Mouse (Mus musculus): Measurements from ENCODE around the gene Utrn. TPM values are rescaled to one million over a fixed set of nuclear protein-coding genes. Genes with fewer than 3 reads are reported as not detected.

Gene Utrn
- polyA plus RNA-seq, 1 experiment from 2014 or later: 11.5 TPM

DNA sequence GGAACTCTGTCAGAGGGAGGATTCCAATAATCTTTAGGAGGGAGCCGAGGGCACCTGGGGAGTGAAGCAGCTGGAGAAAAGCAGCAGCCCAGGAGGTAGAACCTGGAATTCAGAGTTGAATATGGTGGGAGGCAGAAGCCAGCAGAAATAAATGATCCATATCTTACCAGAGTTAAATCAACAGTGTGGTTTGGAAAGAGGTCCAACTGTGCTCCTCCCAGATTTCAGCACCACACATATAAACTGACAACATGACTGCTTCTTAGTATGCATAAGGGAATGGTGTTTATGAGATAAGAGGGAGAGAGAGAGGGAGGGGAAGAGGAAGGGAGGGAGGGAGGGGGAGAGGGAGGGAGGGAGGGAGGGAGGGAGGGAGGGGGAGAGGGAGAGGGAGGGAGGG, 163.2 kb downstream of the Utrn start:
- no peaks in the 10 kb centered on the region for H3K36me3 ChIP-seq (ENCODE audit: inconsistent target)
- WGBS (ENCODE audit: missing documents): 79% methylated on average over 1 of the region's 1 CpGs
- no peak overlapping the region for H3K27ac ChIP-seq
- no peaks in the 10 kb centered on the region for H3K79me2 ChIP-seq (ENCODE audit: inconsistent target)
- H3K4me3 ChIP-seq (ENCODE audit: inconsistent target): no peak overlapping the region

- H3K4me3 ChIP-seq (ENCODE audit: inconsistent target): no peak overlapping the region
- H3K27ac ChIP-seq: no peak overlapping the region
- H3K79me2 ChIP-seq (ENCODE audit: inconsistent target): no peaks in the 10 kb centered on the region
- no peaks in the 10 kb centered on the region for H3K36me3 ChIP-seq (ENCODE audit: inconsistent target)
- WGBS (ENCODE audit: missing documents): 84% methylated on average over 1 of the region's 1 CpGs
Observed at GRCm38 (mm10) chr10:12704290-12704689, 164.9 kb downstream of the Utrn start.

- Histone ChIP-seq H3K27ac (no peak overlapping the region), H3K4me3 (ENCODE audit: inconsistent target) (no peak overlapping the region), H3K79me2 (ENCODE audit: inconsistent target) (no peaks in the 10 kb centered on the region), H3K36me3 (ENCODE audit: inconsistent target) (no peaks in the 10 kb centered on the region)
- 94% methylated on average over 3 of the region's 3 CpGs for WGBS (ENCODE audit: missing documents)
Observed at GRCm38 (mm10) chr10:12703526-12703925, 165.6 kb downstream of the Utrn start.

- Histone ChIP-seq H3K79me2 (ENCODE audit: inconsistent target) (no peaks in the 10 kb centered on the region), H3K27ac (no peak overlapping the region), H3K4me3 (ENCODE audit: inconsistent target) (no peak overlapping the region), H3K36me3 (ENCODE audit: inconsistent target) (no peaks in the 10 kb centered on the region)
- 95% methylated on average over 4 of the region's 4 CpGs for WGBS (ENCODE audit: missing documents)
Observed at GRCm38 (mm10) chr10:12702140-12702539, 167.0 kb downstream of the Utrn start.

GRCm38 (mm10) chr10:12701694-12702093, 167.5 kb downstream of the Utrn start:
- WGBS (ENCODE audit: missing documents): 92% methylated on average over 7 of the region's 7 CpGs

GRCm38 (mm10) chr10:12700576-12700975, 168.6 kb downstream of the Utrn start:
- Histone ChIP-seq H3K79me2 (ENCODE audit: inconsistent target) (no peaks in the 10 kb centered on the region), H3K27ac (no peak overlapping the region), H3K36me3 (ENCODE audit: inconsistent target) (no peaks in the 10 kb centered on the region), H3K4me3 (ENCODE audit: inconsistent target) (no peak overlapping the region)
- WGBS (ENCODE audit: missing documents): 92% methylated on average over 3 of the region's 3 CpGs

More at GRCm38 (mm10) chr10:12701694-12702093, 167.5 kb downstream of the Utrn start:
- no peak overlapping the region for H3K4me3 ChIP-seq (ENCODE audit: inconsistent target)
- H3K27ac ChIP-seq: no peak overlapping the region
- no peaks in the 10 kb centered on the region for H3K79me2 ChIP-seq (ENCODE audit: inconsistent target)
- H3K36me3 ChIP-seq (ENCODE audit: inconsistent target): no peaks in the 10 kb centered on the region

GRCm38 (mm10) chr10:12697902-12698301, 171.3 kb downstream of the Utrn start:
- H3K4me3 ChIP-seq (ENCODE audit: inconsistent target): no peak overlapping the region
- no peaks in the 10 kb centered on the region for H3K36me3 ChIP-seq (ENCODE audit: inconsistent target)
- WGBS (ENCODE audit: missing documents): 79% methylated on average over 3 of the region's 3 CpGs
- no peak overlapping the region for H3K27ac ChIP-seq
- no peaks in the 10 kb centered on the region for H3K79me2 ChIP-seq (ENCODE audit: inconsistent target)

- no peaks in the 10 kb centered on the region for H3K36me3 ChIP-seq (ENCODE audit: inconsistent target)
Observed at GRCm38 (mm10) chr10:12696704-12697103, 172.5 kb downstream of the Utrn start.

DNA sequence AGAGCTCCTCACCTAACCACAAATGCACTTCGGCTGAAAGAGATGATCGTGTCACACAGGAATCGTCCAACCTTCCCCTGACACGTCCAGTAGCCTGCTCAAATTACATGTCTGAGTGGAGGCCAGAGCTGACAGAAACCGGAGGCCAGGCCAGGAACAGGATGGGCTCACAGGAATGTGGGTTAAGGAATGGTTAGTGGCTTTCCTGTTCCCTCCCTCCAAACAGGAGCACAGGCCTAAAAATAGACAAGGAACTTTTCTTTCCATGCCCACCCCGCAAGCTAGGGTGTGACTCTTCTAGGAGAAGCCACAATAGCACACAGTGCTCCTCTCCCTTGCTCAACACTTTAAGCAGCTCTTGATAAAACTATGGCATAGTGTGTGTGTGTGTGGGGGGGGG, 174.4 kb downstream of the Utrn start:
- Histone ChIP-seq H3K27ac (no peak overlapping the region), H3K4me3 (ENCODE audit: inconsistent target) (no peak overlapping the region), H3K79me2 (ENCODE audit: inconsistent target) (no peaks in the 10 kb centered on the region), H3K36me3 (ENCODE audit: inconsistent target) (no peaks in the 10 kb centered on the region)
- 65% methylated on average over 6 of the region's 6 CpGs for WGBS (ENCODE audit: missing documents)

More at GRCm38 (mm10) chr10:12696704-12697103, 172.5 kb downstream of the Utrn start:
- H3K79me2 ChIP-seq (ENCODE audit: inconsistent target): no peaks in the 10 kb centered on the region
- no peak overlapping the region for H3K27ac ChIP-seq
- WGBS (ENCODE audit: missing documents): 97% methylated on average over 6 of the region's 6 CpGs
- H3K4me3 ChIP-seq (ENCODE audit: inconsistent target): no peak overlapping the region

- no peaks in the 10 kb centered on the region for H3K36me3 ChIP-seq (ENCODE audit: inconsistent target)
- H3K79me2 ChIP-seq (ENCODE audit: inconsistent target): no peaks in the 10 kb centered on the region
- H3K27ac ChIP-seq: no peak overlapping the region
- H3K4me3 ChIP-seq (ENCODE audit: inconsistent target): no peak overlapping the region
- WGBS (ENCODE audit: missing documents): 20% methylated on average over 5 of the region's 5 CpGs
Observed at GRCm38 (mm10) chr10:12690601-12691000, 178.6 kb downstream of the Utrn start.

GRCm38 (mm10) chr10:12685683-12686082, 183.5 kb downstream of the Utrn start:
- no peak overlapping the region for H3K27ac ChIP-seq
- H3K4me3 ChIP-seq (ENCODE audit: inconsistent target): no peak overlapping the region
- H3K36me3 ChIP-seq (ENCODE audit: inconsistent target): peaks cover 24% of the 10 kb centered on the region; the same call in 1 of the 2 replicates
- no peaks in the 10 kb centered on the region for H3K79me2 ChIP-seq (ENCODE audit: inconsistent target)

- H3K36me3 ChIP-seq (ENCODE audit: inconsistent target): peaks cover 34% of the 10 kb centered on the region
- H3K27ac ChIP-seq: no peak overlapping the region
- H3K79me2 ChIP-seq (ENCODE audit: inconsistent target): no peaks in the 10 kb centered on the region
- WGBS (ENCODE audit: missing documents): 97% methylated on average over 3 of the region's 3 CpGs
- no peak overlapping the region for H3K4me3 ChIP-seq (ENCODE audit: inconsistent target)
Observed at GRCm38 (mm10) chr10:12684018-12684417, 185.1 kb downstream of the Utrn start.

DNA sequence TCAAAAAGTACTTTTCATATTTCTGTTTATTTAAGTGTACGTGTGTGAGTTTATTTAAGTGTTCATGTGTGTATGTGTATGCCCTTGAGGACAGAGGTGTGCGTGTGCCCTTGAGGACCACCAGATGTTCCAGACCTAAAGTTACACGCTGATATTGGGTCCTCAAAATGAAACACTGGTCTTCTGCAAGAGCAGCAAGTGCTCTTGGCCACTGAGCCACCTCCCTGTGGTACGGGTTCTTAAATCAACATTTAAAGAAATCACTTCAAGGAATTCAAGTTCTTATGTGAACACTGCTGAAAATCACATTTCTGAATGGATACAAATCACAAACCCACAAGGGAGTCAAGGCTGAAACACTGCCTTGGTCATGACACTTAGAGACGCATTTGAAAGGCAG, 195.9 kb downstream of the Utrn start:
- WGBS (ENCODE audit: missing documents): 100% methylated on average over 5 of the region's 5 CpGs
- Histone ChIP-seq H3K4me3 (ENCODE audit: inconsistent target) (no peak overlapping the region), H3K27ac (no peak overlapping the region), H3K79me2 (ENCODE audit: inconsistent target) (no peaks in the 10 kb centered on the region), H3K36me3 (ENCODE audit: inconsistent target) (peaks cover 4% of the 10 kb centered on the region; the same call in 1 of the 2 replicates)

- WGBS (ENCODE audit: missing documents): 99% methylated on average over 9 of the region's 9 CpGs
- Histone ChIP-seq H3K27ac (no peak overlapping the region), H3K36me3 (ENCODE audit: inconsistent target) (peaks cover 5% of the 10 kb centered on the region; the same call in 1 of the 2 replicates), H3K79me2 (ENCODE audit: inconsistent target) (no peaks in the 10 kb centered on the region), H3K4me3 (ENCODE audit: inconsistent target) (no peak overlapping the region)
Observed at GRCm38 (mm10) chr10:12671608-12672007, 197.6 kb downstream of the Utrn start.

DNA sequence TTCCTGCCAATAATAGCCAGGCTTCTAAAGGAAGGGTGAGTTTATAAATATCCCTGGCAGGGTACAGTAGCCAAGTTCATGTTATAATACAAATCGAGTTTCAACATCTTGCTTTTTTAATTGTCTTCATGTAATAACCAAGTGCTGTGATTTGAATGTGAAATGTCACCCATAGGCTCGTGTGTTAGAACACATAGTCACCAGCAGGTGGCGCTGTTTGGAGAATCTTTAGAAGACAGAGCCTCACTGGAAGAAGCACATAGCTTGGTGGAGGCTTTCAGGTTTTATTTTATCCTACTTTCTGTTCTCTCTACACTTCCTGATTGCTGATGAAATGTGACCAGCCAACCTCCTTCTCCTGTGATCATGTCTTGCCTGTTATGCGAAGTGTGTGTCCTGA, 207.1 kb downstream of the Utrn start:
- H3K36me3 ChIP-seq (ENCODE audit: inconsistent target): peaks cover 25% of the 10 kb centered on the region
- no peak overlapping the region for H3K4me3 ChIP-seq (ENCODE audit: inconsistent target)
- H3K79me2 ChIP-seq (ENCODE audit: inconsistent target): no peaks in the 10 kb centered on the region
- 98% methylated on average over 4 of the region's 4 CpGs for WGBS (ENCODE audit: missing documents)
- no peak overlapping the region for H3K27ac ChIP-seq

DNA sequence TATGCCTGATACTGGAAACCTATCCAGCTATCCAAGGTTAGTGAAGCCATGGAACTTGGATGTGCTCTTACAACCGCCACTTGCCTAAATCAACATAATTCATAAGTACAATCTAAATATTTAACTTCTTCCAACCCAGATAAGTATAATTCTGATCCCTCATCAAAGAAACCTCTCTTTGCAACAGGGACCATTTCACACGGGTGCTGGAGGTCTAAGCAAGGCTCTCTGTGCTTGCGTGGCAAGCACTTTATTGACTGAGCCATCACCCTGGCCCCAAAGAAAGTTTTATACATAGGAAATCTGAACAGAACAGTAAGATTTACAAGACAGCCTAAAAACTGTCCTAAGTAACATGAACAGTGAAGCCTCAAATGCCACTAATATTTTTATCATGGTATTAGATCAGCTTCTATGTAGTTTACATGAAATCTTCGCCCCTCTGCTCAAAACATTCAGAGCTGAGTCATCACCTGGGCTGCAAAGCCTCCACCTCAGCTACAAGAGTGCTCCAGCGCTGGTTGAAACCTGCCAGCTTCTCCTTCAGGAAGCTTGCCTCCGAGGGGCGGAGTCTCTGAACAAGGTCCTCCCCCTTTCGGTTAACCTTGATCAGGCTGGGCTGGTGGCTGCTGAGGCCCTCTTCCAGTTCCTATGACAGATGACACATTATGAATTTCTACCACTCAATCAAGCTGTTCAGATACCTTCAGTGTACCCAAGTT, 211.0 kb downstream of the Utrn start:
- H3K36me3 ChIP-seq (ENCODE audit: inconsistent target): peaks cover 17% of the 10 kb centered on the region; the same call in 1 of the 2 replicates
- no peak overlapping the region for H3K27ac ChIP-seq
- WGBS (ENCODE audit: missing documents): 91% methylated on average over 8 of the region's 8 CpGs
- no peak overlapping the region for H3K4me3 ChIP-seq (ENCODE audit: inconsistent target)
- no peaks in the 10 kb centered on the region for H3K79me2 ChIP-seq (ENCODE audit: inconsistent target)
